Mouse (Mus musculus): ENCODE measurements around the gene Fxyd1. TPM values are rescaled to one million over a fixed set of nuclear protein-coding genes. Genes with fewer than 3 reads are reported as not detected.

Fxyd1 gene
- polyA plus RNA-seq, 1 experiment from 2014 or later, result 1,006 TPM

DNA sequence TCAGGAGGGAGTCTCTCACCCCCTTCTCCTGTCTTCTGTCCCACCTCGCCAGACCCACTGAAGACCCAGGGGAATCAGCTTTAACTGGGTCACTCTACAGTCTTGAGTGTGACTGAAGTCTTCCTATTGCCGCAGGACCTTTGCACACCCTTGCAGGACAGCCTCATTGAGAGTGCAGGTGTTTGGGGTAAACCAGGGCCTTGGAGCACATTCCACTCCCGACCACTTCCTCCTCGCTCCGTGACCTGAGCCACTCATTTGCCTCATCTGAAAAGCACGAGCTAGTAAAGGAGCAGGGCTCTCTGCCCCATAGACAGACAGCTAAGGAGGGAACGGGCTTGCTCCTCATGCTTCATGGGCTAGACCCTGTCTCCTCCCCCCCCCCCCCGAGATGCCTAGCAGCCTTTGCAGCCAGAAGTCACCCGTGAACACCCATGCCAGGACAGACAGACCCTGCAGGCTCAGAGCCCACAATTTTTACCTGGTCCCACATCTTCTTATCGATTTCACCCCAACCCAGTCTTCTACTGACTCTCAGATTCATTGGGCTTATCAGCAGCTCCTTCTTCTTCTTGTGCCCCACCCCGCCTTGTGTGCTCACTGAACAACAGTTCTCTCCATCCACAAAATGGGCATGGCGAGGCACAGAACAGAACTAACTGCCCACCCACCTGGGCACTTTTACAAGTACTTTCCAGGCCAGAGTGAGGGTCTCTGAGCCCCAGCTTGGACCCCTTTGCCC lies 16.5 kb downstream of the Fxyd1 start:
- no peak overlapping the region for H3K4me3 ChIP-seq (ENCODE audit: low read length)
- no peak overlapping the region for H3K9ac ChIP-seq (ENCODE audit: low read length)
- peaks cover 11% of the 10 kb centered on the region for H3K4me1 ChIP-seq (ENCODE audit: control insufficient read depth, insufficient read depth, low read length)
- peaks cover 17% of the 10 kb centered on the region for H3K27me3 ChIP-seq (ENCODE audit: control insufficient read depth, insufficient read depth, low read length)
- H3K27ac ChIP-seq (ENCODE audit: low read length), result no peak overlapping the region
- peak overlapping the region; percentile 62; the same call in 1 of the 2 replicates for H3K4me2 ChIP-seq (ENCODE audit: low read depth, low read length)
- 71% methylated on average over 12 of the region's 12 CpGs for WGBS
- H3K36me3 ChIP-seq (ENCODE audit: control insufficient read depth, insufficient read depth), result no peaks in the 10 kb centered on the region
- H3K9me3 ChIP-seq (replicated peaks; ENCODE audit: control insufficient read depth, low read length), result no peaks in the 10 kb centered on the region
- ATAC-seq (replicated peaks; ENCODE audit: extremely low read depth, insufficient read depth, low FRiP score), result no peak

- H3K4me2 ChIP-seq (ENCODE audit: low read depth, low read length), result no peak overlapping the region
- ATAC-seq (replicated peaks; ENCODE audit: extremely low read depth, insufficient read depth, low FRiP score), result no peak
- no peak overlapping the region for H3K27ac ChIP-seq (ENCODE audit: low read length)
- no peaks in the 10 kb centered on the region for H3K9me3 ChIP-seq (replicated peaks; ENCODE audit: control insufficient read depth, low read length)
- H3K4me1 ChIP-seq (ENCODE audit: control insufficient read depth, insufficient read depth, low read length), result peaks cover 11% of the 10 kb centered on the region
- WGBS, result 81% methylated on average over 4 of the region's 4 CpGs
- no peak overlapping the region for H3K9ac ChIP-seq (ENCODE audit: low read length)
- no peaks in the 10 kb centered on the region for H3K36me3 ChIP-seq (ENCODE audit: control insufficient read depth, insufficient read depth)
- no peak overlapping the region for H3K4me3 ChIP-seq (ENCODE audit: low read length)
- H3K27me3 ChIP-seq (ENCODE audit: control insufficient read depth, insufficient read depth, low read length), result peaks cover 13% of the 10 kb centered on the region
These were observed 18.0 kb downstream of the Fxyd1 start for GRCm38 (mm10) chr7:31039011-31039410.

DNA sequence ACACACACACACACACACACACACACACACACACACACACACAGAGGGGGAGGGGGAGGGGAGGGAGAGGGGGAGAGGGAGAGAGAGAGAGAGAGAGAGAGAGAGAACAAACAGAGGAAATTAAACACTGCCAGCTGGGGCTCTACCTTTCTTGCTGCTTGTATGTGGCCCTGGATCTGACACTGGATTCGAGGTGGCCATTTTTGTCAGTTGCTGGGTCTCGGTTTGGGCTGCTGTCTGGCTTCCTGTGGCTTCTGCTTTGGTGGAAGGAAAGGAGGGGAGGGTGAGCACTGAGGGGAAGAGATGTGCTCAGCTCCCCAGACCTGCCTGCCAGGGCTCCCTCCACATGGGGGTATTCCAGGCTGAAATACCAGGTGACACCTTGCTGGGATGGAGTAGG lies 19.3 kb downstream of the Fxyd1 start:
- H3K27me3 ChIP-seq (ENCODE audit: control insufficient read depth, insufficient read depth, low read length), result peaks cover 9% of the 10 kb centered on the region
- no peak overlapping the region for H3K27ac ChIP-seq (ENCODE audit: low read length)
- H3K9me3 ChIP-seq (replicated peaks; ENCODE audit: control insufficient read depth, low read length), result no peaks in the 10 kb centered on the region
- 62% methylated on average over 2 of the region's 2 CpGs for WGBS
- no peak overlapping the region for H3K9ac ChIP-seq (ENCODE audit: low read length)
- H3K4me2 ChIP-seq (ENCODE audit: low read depth, low read length), result no peak overlapping the region
- H3K36me3 ChIP-seq (ENCODE audit: control insufficient read depth, insufficient read depth), result no peaks in the 10 kb centered on the region
- H3K4me1 ChIP-seq (ENCODE audit: control insufficient read depth, insufficient read depth, low read length), result peaks cover 11% of the 10 kb centered on the region
- ATAC-seq (replicated peaks; ENCODE audit: extremely low read depth, insufficient read depth, low FRiP score), result no peak
- no peak overlapping the region for H3K4me3 ChIP-seq (ENCODE audit: low read length)

DNA sequence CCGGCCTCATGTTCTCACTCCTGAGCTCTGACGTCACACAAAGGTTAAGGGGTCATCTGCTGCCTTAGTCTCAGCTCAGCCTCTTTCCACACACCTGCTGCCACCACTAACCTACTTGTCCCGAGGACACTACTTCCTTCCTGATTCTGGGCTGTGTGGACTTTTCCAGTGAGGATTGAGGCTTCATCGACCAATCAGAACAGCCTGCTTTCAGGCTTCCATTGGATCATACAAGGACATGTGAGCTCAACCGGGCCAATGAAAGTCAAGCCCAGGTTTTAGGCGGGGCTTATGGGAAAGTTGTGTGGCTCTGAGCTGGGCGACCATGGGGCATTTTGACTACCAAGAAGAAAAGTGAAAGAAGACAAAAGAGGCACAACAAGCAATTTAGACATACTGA lies 20.1 kb downstream of the Fxyd1 start:
- Histone ChIP-seq H3K27ac (ENCODE audit: low read length) (no peak overlapping the region), H3K4me3 (ENCODE audit: low read length) (no peak overlapping the region), H3K4me1 (ENCODE audit: control insufficient read depth, insufficient read depth, low read length) (peaks cover 5% of the 10 kb centered on the region), H3K4me2 (ENCODE audit: low read depth, low read length) (no peak overlapping the region), H3K27me3 (ENCODE audit: control insufficient read depth, insufficient read depth, low read length) (peaks cover 6% of the 10 kb centered on the region; the same call in 1 of the 2 replicates), H3K36me3 (ENCODE audit: control insufficient read depth, insufficient read depth) (no peaks in the 10 kb centered on the region), H3K9ac (ENCODE audit: low read length) (no peak overlapping the region), H3K9me3 (replicated peaks; ENCODE audit: control insufficient read depth, low read length) (no peaks in the 10 kb centered on the region)
- 75% methylated on average over 7 of the region's 7 CpGs for WGBS
- no peak for ATAC-seq (replicated peaks; ENCODE audit: extremely low read depth, insufficient read depth, low FRiP score)

DNA sequence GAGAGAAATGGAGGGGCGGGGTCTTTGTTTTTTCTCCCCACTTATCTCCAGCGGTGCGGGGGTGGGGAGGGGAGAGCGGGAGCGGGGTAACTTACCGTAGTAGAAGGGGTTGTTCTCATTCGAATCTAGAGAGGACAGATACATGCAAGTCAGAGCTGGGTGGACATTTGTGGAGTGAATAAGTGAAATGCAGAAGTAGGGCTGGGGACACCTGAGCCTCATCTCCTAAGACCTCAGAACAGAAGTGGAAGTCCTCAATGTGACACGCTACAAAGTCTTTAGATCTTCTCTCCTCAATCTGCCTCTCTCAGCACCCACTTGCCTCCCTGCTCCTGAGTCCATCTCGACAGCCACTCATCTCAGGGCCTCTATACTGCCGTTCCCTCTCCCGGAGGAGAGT lies 21.7 kb downstream of the Fxyd1 start:
- no peak overlapping the region for H3K4me2 ChIP-seq (ENCODE audit: low read depth, low read length)
- ATAC-seq (replicated peaks; ENCODE audit: extremely low read depth, insufficient read depth, low FRiP score), result no peak
- H3K27me3 ChIP-seq (ENCODE audit: control insufficient read depth, insufficient read depth, low read length), result no peaks in the 10 kb centered on the region
- H3K9me3 ChIP-seq (replicated peaks; ENCODE audit: control insufficient read depth, low read length), result no peaks in the 10 kb centered on the region
- H3K36me3 ChIP-seq (ENCODE audit: control insufficient read depth, insufficient read depth), result no peaks in the 10 kb centered on the region
- H3K4me3 ChIP-seq (ENCODE audit: low read length), result no peak overlapping the region
- no peak overlapping the region for H3K9ac ChIP-seq (ENCODE audit: low read length)
- WGBS, result 67% methylated on average over 11 of the region's 11 CpGs
- H3K4me1 ChIP-seq (ENCODE audit: control insufficient read depth, insufficient read depth, low read length), result no peaks in the 10 kb centered on the region; the same call in 1 of the 2 replicates
- H3K27ac ChIP-seq (ENCODE audit: low read length), result no peak overlapping the region

- no peak for ATAC-seq (replicated peaks; ENCODE audit: extremely low read depth, insufficient read depth, low FRiP score)
- 59% methylated on average over 11 of the region's 11 CpGs for WGBS
- H3K27me3 ChIP-seq (ENCODE audit: control insufficient read depth, insufficient read depth, low read length), result no peaks in the 10 kb centered on the region
These were observed 22.2 kb downstream of the Fxyd1 start for GRCm38 (mm10) chr7:31034789-31035188.

DNA sequence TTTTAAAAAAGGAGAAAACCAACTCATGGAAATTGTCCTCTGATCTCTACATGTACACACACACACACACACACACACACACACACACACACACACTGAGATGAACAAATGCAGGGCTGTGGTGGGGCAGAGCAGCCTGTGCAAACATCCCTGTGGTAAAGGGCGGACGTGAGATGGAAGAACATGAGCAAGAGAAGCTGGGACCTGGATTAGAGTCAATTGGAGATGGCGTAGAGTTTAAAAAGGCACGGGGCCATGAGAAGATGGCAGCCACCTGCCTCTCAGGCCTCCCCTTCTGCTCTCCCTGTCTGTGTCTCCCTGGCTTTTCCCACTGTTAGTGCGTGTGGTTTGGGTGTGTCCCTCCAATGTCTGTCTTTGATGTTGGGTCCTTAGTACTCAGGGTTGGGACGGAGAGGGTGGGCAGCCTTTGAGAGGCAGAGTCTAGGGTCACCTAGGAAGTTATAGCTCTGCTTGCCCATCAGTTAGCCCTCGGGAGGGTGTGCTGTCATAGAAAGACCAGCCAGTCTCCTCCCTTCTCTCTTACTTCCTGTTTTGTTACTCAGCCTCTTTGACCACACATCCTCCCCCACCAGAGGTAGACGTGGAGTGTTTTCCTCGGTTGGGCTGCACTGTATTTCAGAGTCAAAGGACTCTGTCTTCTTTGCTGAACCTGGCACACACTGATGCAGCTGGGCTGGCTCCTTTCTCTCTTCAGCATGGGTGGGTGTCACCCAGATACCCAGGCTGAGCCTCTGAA lies 23.4 kb downstream of the Fxyd1 start:
- Histone ChIP-seq H3K27me3 (ENCODE audit: control insufficient read depth, insufficient read depth, low read length) (no peaks in the 10 kb centered on the region), H3K4me3 (ENCODE audit: low read length) (no peak overlapping the region), H3K9ac (ENCODE audit: low read length) (no peak overlapping the region), H3K4me1 (ENCODE audit: control insufficient read depth, insufficient read depth, low read length) (no peaks in the 10 kb centered on the region; the same call in 1 of the 2 replicates), H3K9me3 (replicated peaks; ENCODE audit: control insufficient read depth, low read length) (no peaks in the 10 kb centered on the region), H3K27ac (ENCODE audit: low read length) (peak overlapping the region; percentile 36; the same call in 1 of the 2 replicates), H3K4me2 (ENCODE audit: low read depth, low read length) (no peak overlapping the region), H3K36me3 (ENCODE audit: control insufficient read depth, insufficient read depth) (no peaks in the 10 kb centered on the region)
- 54% methylated on average over 9 of the region's 9 CpGs for WGBS
- ATAC-seq (replicated peaks; ENCODE audit: extremely low read depth, insufficient read depth, low FRiP score), result peak; percentile 38

More at GRCm38 (mm10) chr7:31034789-31035188, 22.2 kb downstream of the Fxyd1 start:
- Histone ChIP-seq H3K4me1 (ENCODE audit: control insufficient read depth, insufficient read depth, low read length) (no peaks in the 10 kb centered on the region; the same call in 1 of the 2 replicates), H3K36me3 (ENCODE audit: control insufficient read depth, insufficient read depth) (no peaks in the 10 kb centered on the region), H3K9ac (ENCODE audit: low read length) (no peak overlapping the region), H3K4me3 (ENCODE audit: low read length) (no peak overlapping the region), H3K9me3 (replicated peaks; ENCODE audit: control insufficient read depth, low read length) (no peaks in the 10 kb centered on the region), H3K27ac (ENCODE audit: low read length) (no peak overlapping the region), H3K4me2 (ENCODE audit: low read depth, low read length) (no peak overlapping the region)

- ATAC-seq (replicated peaks; ENCODE audit: extremely low read depth, insufficient read depth, low FRiP score), result no peak
- no peaks in the 10 kb centered on the region; the same call in 1 of the 2 replicates for H3K4me1 ChIP-seq (ENCODE audit: control insufficient read depth, insufficient read depth, low read length)
- no peaks in the 10 kb centered on the region for H3K36me3 ChIP-seq (ENCODE audit: control insufficient read depth, insufficient read depth)
- H3K4me3 ChIP-seq (ENCODE audit: low read length), result no peak overlapping the region
- H3K9ac ChIP-seq (ENCODE audit: low read length), result no peak overlapping the region
- no peaks in the 10 kb centered on the region for H3K9me3 ChIP-seq (replicated peaks; ENCODE audit: control insufficient read depth, low read length)
- no peak overlapping the region for H3K27ac ChIP-seq (ENCODE audit: low read length)
- H3K4me2 ChIP-seq (ENCODE audit: low read depth, low read length), result no peak overlapping the region
- H3K27me3 ChIP-seq (ENCODE audit: control insufficient read depth, insufficient read depth, low read length), result no peaks in the 10 kb centered on the region
- 75% methylated on average over 7 of the region's 7 CpGs for WGBS
These were observed 25.3 kb downstream of the Fxyd1 start for GRCm38 (mm10) chr7:31031731-31032130.

- 63% methylated on average over 2 of the region's 2 CpGs for WGBS
- Histone ChIP-seq H3K36me3 (ENCODE audit: control insufficient read depth, insufficient read depth) (no peaks in the 10 kb centered on the region), H3K27ac (ENCODE audit: low read length) (no peak overlapping the region), H3K4me2 (ENCODE audit: low read depth, low read length) (no peak overlapping the region), H3K9me3 (replicated peaks; ENCODE audit: control insufficient read depth, low read length) (no peaks in the 10 kb centered on the region), H3K4me3 (ENCODE audit: low read length) (no peak overlapping the region), H3K4me1 (ENCODE audit: control insufficient read depth, insufficient read depth, low read length) (no peaks in the 10 kb centered on the region; the same call in 1 of the 2 replicates), H3K27me3 (ENCODE audit: control insufficient read depth, insufficient read depth, low read length) (no peaks in the 10 kb centered on the region), H3K9ac (ENCODE audit: low read length) (no peak overlapping the region)
- no peak for ATAC-seq (replicated peaks; ENCODE audit: extremely low read depth, insufficient read depth, low FRiP score)
These were observed 26.3 kb downstream of the Fxyd1 start for GRCm38 (mm10) chr7:31030717-31031116.
